ENCODE assay signal across 16 mouse cellular contexts in the genomic region with DNA sequence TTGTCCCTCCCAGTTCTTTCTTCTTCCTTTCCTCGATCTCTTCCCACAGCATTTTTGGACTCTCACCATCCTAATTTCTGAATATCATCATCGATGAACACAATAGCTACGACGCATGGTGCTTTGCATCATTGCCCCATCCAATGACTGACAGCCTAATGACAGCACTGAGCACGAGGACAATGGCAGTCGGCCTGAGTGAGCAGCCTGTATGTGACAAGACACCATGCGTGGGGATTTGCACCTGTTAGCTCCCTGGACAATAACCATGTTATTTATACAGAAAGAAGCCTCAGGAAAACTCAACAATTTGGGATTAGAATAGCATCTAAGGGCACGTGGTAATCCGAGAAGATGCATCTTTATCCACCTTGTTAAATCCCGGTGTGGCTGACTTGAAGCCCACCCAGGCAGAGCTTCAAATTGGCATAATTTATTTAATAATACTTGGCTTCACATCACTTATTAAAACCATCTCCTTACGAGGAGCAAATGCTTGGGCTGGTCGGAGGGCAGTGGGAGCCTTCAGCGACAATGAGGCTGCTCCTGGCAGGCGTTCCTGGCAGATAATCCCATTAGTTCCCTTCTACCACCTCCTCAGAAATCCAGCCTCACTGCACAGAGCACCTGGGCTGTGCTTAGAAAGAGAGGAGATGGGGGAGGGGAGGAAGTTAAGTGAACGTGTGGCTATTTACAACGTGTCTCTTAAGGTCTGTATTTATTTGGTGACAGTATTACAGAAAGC.
DNase-seq lines count a peak whose midpoint lies in the region; ATAC-seq and TF ChIP-seq lines count a peak whose summit lies in the region.
"Had no signal": no experiment of that assay in that cellular context is flagged by ENCODE, and none has a peak within 500 bp of the region (broad histone marks: within the 10 kb centered on the region; RNA-seq: fewer than 3 reads in every experiment).

No protein-coding gene starts in this region.

- no peak overlapping the region for H3K4me3 ChIP-seq in hindbrain, embryonic 11.5 days (ENCODE audit: low read depth, low read length)
- H3K4me3 ChIP-seq in hindbrain, embryonic 14.5 days (replicated peaks; ENCODE audit: low read length) = no peak overlapping the region
- H3K4me3 ChIP-seq in forebrain, embryonic 12.5 days (replicated peaks) = no peak overlapping the region
- no peak overlapping the region for H3K4me3 ChIP-seq in midbrain, embryonic 10.5 days
- no peak overlapping the region for H3K4me3 ChIP-seq in kidney, adult 2 months (ENCODE audit: insufficient read depth, low read depth, low read length)
- H3K4me3 ChIP-seq: embryonic facial prominence, embryonic 12.5 days; limb, embryonic 12.5 days; megakaryocyte, embryonic 14.5 days had no signal

- DNase-seq in hindbrain, embryonic 11.5 days (ENCODE audit: low spot score) = no peak
- no peak for DNase-seq in hindbrain, embryonic 14.5 days (ENCODE audit: low spot score)
- DNase-seq in midbrain, embryonic 10.5 days (ENCODE audit: low spot score) = no peak
- peak; percentile 58 for DNase-seq in retina, postnatal 1 day
- no peak for DNase-seq in thymus, adult 18-20 months
- DNase-seq in kidney, adult 2 months = no peak
- DNase-seq: adrenal gland, postnatal 14 days; cerebellum, postnatal 25 days; gastrocnemius, postnatal 10 days; lung, postnatal 10 days; right cerebral cortex, postnatal 14 days had no signal

- no peak for TF ChIP-seq CTCF in kidney, adult 2 months (conservative IDR thresholded peaks at IDR 0.05; ENCODE audit: insufficient read depth, insufficient read length, low read depth, low read length)

- peak; percentile 57; the same call in 1 of the 2 replicates for ATAC-seq in hindbrain, embryonic 11.5 days (ENCODE audit: low FRiP score)
- ATAC-seq in hindbrain, embryonic 14.5 days (ENCODE audit: low FRiP score) = no peak
- ATAC-seq in forebrain, embryonic 12.5 days (ENCODE audit: low FRiP score) = peak; percentile 63; the same call in 1 of the 2 replicates

- H3K36me3 ChIP-seq in hindbrain, embryonic 11.5 days (ENCODE audit: control insufficient read depth, insufficient read depth, low read length) = no peaks in the 10 kb centered on the region
- no peaks in the 10 kb centered on the region for H3K36me3 ChIP-seq in hindbrain, embryonic 14.5 days (replicated peaks; ENCODE audit: control insufficient read depth, insufficient read depth)
- H3K36me3 ChIP-seq in forebrain, embryonic 12.5 days (replicated peaks) = no peaks in the 10 kb centered on the region
- H3K36me3 ChIP-seq in midbrain, embryonic 10.5 days = no peaks in the 10 kb centered on the region
- H3K36me3 ChIP-seq in kidney, adult 2 months (ENCODE audit: control insufficient read depth, insufficient read depth, low read length) = no peaks in the 10 kb centered on the region
- H3K36me3 ChIP-seq: embryonic facial prominence, embryonic 12.5 days; limb, embryonic 12.5 days had no signal

- 53% methylated on average over 16 of the region's 16 CpGs for WGBS in hindbrain, embryonic 11.5 days
- 36% methylated on average over 16 of the region's 16 CpGs for WGBS in hindbrain, embryonic 14.5 days
- 15% methylated on average over 16 of the region's 16 CpGs for whole genome bisulfite sequencing in forebrain, embryonic 12.5 days
- 28% methylated on average over 16 of the region's 16 CpGs for WGBS in midbrain, embryonic 10.5 days
- WGBS in kidney, adult 2 months = 73% methylated on average over 16 of the region's 16 CpGs

- no peaks in the 10 kb centered on the region for H3K27me3 ChIP-seq in hindbrain, embryonic 11.5 days (ENCODE audit: control insufficient read depth, insufficient read depth, low read length)
- no peaks in the 10 kb centered on the region for H3K27me3 ChIP-seq in hindbrain, embryonic 14.5 days (ENCODE audit: control insufficient read depth, insufficient read depth, low read length)
- no peaks in the 10 kb centered on the region for H3K27me3 ChIP-seq in forebrain, embryonic 12.5 days
- no peaks in the 10 kb centered on the region for H3K27me3 ChIP-seq in midbrain, embryonic 10.5 days (ENCODE audit: low read depth, poor library complexity, severe bottlenecking)
- no peaks in the 10 kb centered on the region for H3K27me3 ChIP-seq in kidney, adult 2 months (replicated peaks; ENCODE audit: control insufficient read depth, insufficient read depth, low read length)
- H3K27me3 ChIP-seq: limb, embryonic 12.5 days; megakaryocyte, embryonic 14.5 days had no signal

- H3K9ac ChIP-seq in hindbrain, embryonic 11.5 days (ENCODE audit: low read depth, low read length) = no peak overlapping the region
- H3K9ac ChIP-seq in hindbrain, embryonic 14.5 days = no peak overlapping the region
- no peak overlapping the region for H3K9ac ChIP-seq in forebrain, embryonic 12.5 days
- H3K9ac ChIP-seq: embryonic facial prominence, embryonic 12.5 days; limb, embryonic 12.5 days; liver, embryonic 14.5 days had no signal

- no peak overlapping the region for H3K27ac ChIP-seq in hindbrain, embryonic 11.5 days (ENCODE audit: low read depth, low read length)
- H3K27ac ChIP-seq in hindbrain, embryonic 14.5 days = no peak overlapping the region
- H3K27ac ChIP-seq in forebrain, embryonic 12.5 days = peak overlapping the region; percentile 64; the same call in 1 of the 2 replicates
- H3K27ac ChIP-seq in midbrain, embryonic 10.5 days (replicated peaks) = peak overlapping the region; percentile 23; the same call in 1 of the 2 replicates
- no peak overlapping the region for H3K27ac ChIP-seq in kidney, adult 2 months (ENCODE audit: insufficient read depth, low read depth, low read length)
- H3K27ac ChIP-seq: embryonic facial prominence, embryonic 12.5 days; limb, embryonic 12.5 days; liver, embryonic 14.5 days had no signal

- no peaks in the 10 kb centered on the region for H3K9me3 ChIP-seq in hindbrain, embryonic 11.5 days (ENCODE audit: control insufficient read depth, low read length)
- no peaks in the 10 kb centered on the region for H3K9me3 ChIP-seq in hindbrain, embryonic 14.5 days (ENCODE audit: control insufficient read depth, low read length)
- no peaks in the 10 kb centered on the region for H3K9me3 ChIP-seq in forebrain, embryonic 12.5 days
- no peaks in the 10 kb centered on the region for H3K9me3 ChIP-seq in midbrain, embryonic 10.5 days (replicated peaks)
- H3K9me3 ChIP-seq: embryonic facial prominence, embryonic 12.5 days; limb, embryonic 12.5 days; megakaryocyte, embryonic 14.5 days had no signal

- TF ChIP-seq POLR2A in kidney, adult 2 months (IDR thresholded peaks at IDR 0.05; ENCODE audit: low read depth, low read length) = no peak

- H3K4me2 ChIP-seq in hindbrain, embryonic 11.5 days (replicated peaks; ENCODE audit: low read depth, low read length) = no peak overlapping the region
- H3K4me2 ChIP-seq in hindbrain, embryonic 14.5 days (replicated peaks) = no peak overlapping the region
- H3K4me2 ChIP-seq in forebrain, embryonic 12.5 days = no peak overlapping the region
- H3K4me2 ChIP-seq: embryonic facial prominence, embryonic 12.5 days; limb, embryonic 12.5 days had no signal

- H3K4me1 ChIP-seq in hindbrain, embryonic 11.5 days (replicated peaks; ENCODE audit: control insufficient read depth, insufficient read depth, low read length) = no peaks in the 10 kb centered on the region
- no peaks in the 10 kb centered on the region; the same call in 1 of the 2 replicates for H3K4me1 ChIP-seq in hindbrain, embryonic 14.5 days (replicated peaks; ENCODE audit: control insufficient read depth, insufficient read depth, low read length)
- H3K4me1 ChIP-seq in forebrain, embryonic 12.5 days = peaks cover 17% of the 10 kb centered on the region
- peaks cover 26% of the 10 kb centered on the region for H3K4me1 ChIP-seq in midbrain, embryonic 10.5 days
- no peaks in the 10 kb centered on the region for H3K4me1 ChIP-seq in kidney, adult 2 months (ENCODE audit: control insufficient read depth, insufficient read depth, low read length)
- H3K4me1 ChIP-seq: megakaryocyte, embryonic 14.5 days had no signal

Comparison
In these comparisons a context has a peak if more than half of its experiments do, and no peak if none do; other contexts are left out.
1. H3K27ac ChIP-seq: peak in forebrain, embryonic 12.5 days (single experiment) and midbrain, embryonic 10.5 days (single experiment); none in hindbrain, embryonic 11.5 days (single experiment), hindbrain, embryonic 14.5 days (single experiment) and kidney, adult 2 months (single experiment).